Mouse (Mus musculus): Measurements from ENCODE around the gene Atp5c1. TPM values are rescaled to one million over a fixed set of nuclear protein-coding genes. Genes with fewer than 3 reads are reported as not detected.

The Atp5c1 gene
- polyA plus RNA-seq, 1 experiment from 2014 or later, result 477 TPM

Other genes with a start within 250 kb of the Atp5c1 start
- gene 4930412O13Rik, start 199.3 kb downstream of the Atp5c1 start, polyA plus RNA-seq (2016; fragmentation: Nextera tagmentation; extraction: Ambion mirVana), result 0.45 TPM in 1 of 2 replicates, not detected in the other
- 0.50 TPM in 1 of 2 replicates, not detected in the other for gene 9230102O04Rik, start 191.0 kb downstream of the Atp5c1 start, polyA plus RNA-seq (2016; fragmentation: Nextera tagmentation; extraction: Ambion mirVana)
- gene Gata3, start 190.5 kb downstream of the Atp5c1 start, polyA plus RNA-seq (2016; fragmentation: Nextera tagmentation; extraction: Ambion mirVana), result 3.2 and 10.9 TPM in 2 replicates
- gene Taf3, start 31.9 kb downstream of the Atp5c1 start, polyA plus RNA-seq (2016; fragmentation: Nextera tagmentation; extraction: Ambion mirVana), result 17.3 and 18.4 TPM in 2 replicates
- 44.2 and 44.9 TPM in 2 replicates for gene Kin, start 83 bp upstream of the Atp5c1 start, polyA plus RNA-seq (2016; fragmentation: Nextera tagmentation; extraction: Ambion mirVana)
- gene Itih2, start 50.9 kb upstream of the Atp5c1 start, polyA plus RNA-seq (2016; fragmentation: Nextera tagmentation; extraction: Ambion mirVana), result 0.18 and 0.28 TPM in 2 replicates
- 2.6 and 3.4 TPM in 2 replicates for gene Itih5, start 73.1 kb upstream of the Atp5c1 start, polyA plus RNA-seq (2016; fragmentation: Nextera tagmentation; extraction: Ambion mirVana)

Measured in forebrain, embryonic 12.5 days (tissue).